Mouse (Mus musculus) heart, adult 2 months (tissue): Measurements from ENCODE around the gene Ldb1.

Experiments used
- CTCF ChIP-seq: fragments of 200-600 bp; IDR thresholded peaks from 2 replicates; pipeline ENCODE4 v1.8.1; 2022; ENCODE audit warnings: antibody characterized with exemption, mild to moderate bottlenecking, moderate library complexity
- EP300 ChIP-seq: fragments of 200-500 bp; IDR thresholded peaks from 2 replicates; pipeline ENCODE4 v1.6.1; 2011; ENCODE audit warnings: low read depth, low read length, control low read depth; ENCODE audit not compliant: insufficient read depth
- POLR2A ChIP-seq: fragments of 200-500 bp; IDR thresholded peaks from 2 replicates; pipeline ENCODE4 v1.6.1; 2011; ENCODE audit warnings: mild to moderate bottlenecking, low read depth, low read length, control low read depth; ENCODE audit not compliant: insufficient read depth

GRCm38 (mm10) chr19:46056388-46056946, 11.5 kb upstream of the Ldb1 start:
- TF ChIP-seq EP300 = 0 out of 2 replicates have a peak, but pooled peaks have one; percentile 51
- no peak; the same call in 1 of the 2 replicates for TF ChIP-seq CTCF
- peak; percentile 55; the same call in 1 of the 2 replicates for TF ChIP-seq POLR2A
